Mouse (Mus musculus): Measurements from ENCODE around the gene Mpped1. TPM values are rescaled to one million over a fixed set of nuclear protein-coding genes. Genes with fewer than 3 reads are reported as not detected.
A peak's percentile ranks its signal among the peaks of the same experiment; 100 is the strongest.

Mpped1 gene
- total RNA-seq, 1 experiment from 2014 or later = not detected

DNA sequence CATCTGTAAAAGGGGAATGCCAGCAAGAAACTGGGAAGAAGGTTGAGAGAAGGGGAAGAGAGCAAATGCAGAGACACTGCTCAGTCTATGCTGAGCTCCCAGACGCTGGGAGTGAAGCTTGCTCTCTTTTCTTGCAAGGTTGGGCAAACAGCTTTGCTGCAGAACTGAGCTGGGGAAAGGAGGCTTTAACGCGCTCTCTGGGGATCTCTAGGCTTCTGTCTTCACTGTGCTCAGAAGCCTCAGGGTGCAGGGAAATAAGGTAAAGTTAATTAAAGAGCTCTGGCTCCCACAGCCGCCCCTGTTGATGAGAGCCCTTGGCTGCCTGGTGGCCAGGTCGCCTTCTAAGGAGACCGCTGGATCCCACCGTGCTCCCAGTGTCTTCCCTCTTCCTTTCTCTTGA, 17.7 kb downstream of the Mpped1 start:
- no peak for DNase-seq

DNA sequence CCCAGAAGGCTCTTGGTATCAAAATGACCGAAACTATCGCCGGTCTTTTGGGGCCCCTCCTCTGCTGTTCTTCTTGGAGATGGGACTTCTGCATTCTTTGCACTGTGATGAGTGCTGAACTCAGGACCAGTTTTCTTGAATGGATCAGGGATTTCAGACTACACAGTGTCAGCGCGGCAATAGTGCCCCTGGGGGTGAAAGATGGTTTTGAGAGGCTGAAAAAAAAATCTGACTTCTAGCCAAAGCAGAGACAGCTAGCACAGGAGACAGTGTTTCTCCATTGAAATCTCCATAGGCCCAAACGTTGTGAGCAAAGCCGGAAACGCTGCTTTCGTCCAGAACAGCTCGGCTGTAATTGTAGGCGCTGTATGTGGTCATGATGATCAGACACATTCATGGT, 19.7 kb downstream of the Mpped1 start:
- no peak for DNase-seq

DNA sequence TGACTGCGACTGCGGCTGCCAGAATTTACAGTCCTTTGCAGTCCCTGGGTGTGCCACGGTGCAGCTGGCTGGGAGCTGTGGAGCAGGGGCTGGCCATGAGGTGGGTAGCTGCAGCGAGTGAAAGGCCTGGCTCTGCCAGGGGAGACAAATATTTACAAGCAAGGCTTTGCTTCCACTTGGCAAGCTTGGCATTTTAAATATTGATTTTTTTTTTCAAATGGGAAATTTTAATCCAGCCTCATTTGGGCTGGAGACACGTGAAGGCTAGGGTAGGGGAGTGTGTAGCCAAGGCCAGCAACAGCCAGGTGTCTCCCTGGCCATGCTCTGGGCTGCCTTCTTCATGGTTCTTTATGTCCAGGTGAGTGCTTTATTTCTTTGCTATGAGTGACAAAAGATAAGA, 21.7 kb downstream of the Mpped1 start:
- DNase-seq = no peak

DNA sequence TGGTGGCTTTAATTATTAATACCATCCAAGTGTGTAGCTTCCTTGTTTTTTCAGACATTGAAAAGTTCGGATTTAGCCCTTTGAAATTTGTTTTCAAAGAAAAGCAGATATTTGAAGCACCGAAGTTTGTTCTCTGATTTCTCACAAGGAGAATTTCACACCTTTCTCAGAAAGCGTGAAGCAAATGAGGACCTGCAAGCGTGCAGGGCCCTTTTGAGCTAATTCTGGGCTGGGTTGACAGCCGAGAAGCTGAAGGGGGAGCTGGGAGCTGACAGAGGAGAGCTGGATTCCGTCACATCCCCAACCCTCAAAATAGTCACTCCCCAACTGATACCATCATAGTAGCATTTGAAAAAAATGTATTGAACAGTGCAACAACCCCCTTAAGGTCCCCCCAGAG, 34.8 kb downstream of the Mpped1 start:
- no peak for DNase-seq

DNA sequence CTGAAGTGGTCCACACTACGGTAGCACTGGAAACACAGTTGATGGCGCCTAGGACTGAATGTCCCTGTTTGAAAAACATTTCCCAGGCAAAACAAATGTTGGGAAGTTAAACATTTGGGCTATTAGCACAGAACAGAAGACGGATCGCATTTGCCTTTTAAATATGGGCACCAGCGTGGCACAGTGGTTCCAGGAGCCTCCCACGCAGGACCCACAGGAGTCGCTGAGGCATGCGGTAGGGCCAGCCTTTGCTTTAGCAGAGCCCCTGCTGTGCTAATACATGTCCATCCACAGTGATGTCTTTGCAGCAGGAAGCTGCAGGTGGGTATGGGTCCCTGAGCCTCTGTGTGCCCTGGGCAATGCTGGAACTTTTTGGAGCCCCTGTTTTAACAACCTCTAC, 48.7 kb downstream of the Mpped1 start:
- no peak for DNase-seq

DNA sequence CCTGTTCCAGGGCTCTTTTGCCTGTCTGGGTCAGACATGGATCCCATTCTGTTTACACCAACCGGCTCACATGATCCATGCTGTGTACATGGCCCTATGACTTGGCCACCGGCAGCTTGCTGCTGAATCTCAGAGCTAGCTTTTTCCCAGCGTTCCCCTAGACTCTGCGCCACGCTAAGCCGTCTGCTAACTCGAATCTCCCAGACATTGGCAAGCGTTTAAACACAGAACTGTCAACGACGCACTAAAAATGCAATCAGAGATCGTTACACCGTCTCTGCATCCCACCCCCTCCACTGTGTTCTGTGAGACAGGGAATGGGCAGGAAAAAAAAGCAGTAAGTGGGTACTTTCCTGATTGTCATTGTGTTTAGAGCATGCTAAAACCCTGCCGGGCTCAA, 50.0 kb downstream of the Mpped1 start:
- DNase-seq = no peak

DNA sequence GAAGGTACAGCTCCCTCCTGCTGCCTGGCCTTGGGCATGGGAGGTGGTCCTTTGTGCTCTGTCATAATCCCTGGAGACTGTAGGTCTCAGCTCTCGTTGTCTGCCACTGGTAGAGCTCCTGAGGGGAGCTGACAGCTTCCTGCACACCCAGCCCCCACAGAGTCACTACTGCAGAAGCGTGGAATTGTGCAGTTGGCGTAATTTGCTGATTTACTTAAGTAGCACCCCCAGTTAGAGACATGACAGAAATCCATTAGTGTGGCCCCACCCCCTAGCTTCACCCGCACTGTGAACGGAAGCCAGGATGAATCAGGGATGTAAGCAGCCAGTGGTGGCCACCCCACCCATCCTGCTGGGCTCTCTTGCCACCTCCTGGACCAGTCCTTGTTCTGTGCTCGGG, 53.0 kb downstream of the Mpped1 start:
- no peak for DNase-seq

DNA sequence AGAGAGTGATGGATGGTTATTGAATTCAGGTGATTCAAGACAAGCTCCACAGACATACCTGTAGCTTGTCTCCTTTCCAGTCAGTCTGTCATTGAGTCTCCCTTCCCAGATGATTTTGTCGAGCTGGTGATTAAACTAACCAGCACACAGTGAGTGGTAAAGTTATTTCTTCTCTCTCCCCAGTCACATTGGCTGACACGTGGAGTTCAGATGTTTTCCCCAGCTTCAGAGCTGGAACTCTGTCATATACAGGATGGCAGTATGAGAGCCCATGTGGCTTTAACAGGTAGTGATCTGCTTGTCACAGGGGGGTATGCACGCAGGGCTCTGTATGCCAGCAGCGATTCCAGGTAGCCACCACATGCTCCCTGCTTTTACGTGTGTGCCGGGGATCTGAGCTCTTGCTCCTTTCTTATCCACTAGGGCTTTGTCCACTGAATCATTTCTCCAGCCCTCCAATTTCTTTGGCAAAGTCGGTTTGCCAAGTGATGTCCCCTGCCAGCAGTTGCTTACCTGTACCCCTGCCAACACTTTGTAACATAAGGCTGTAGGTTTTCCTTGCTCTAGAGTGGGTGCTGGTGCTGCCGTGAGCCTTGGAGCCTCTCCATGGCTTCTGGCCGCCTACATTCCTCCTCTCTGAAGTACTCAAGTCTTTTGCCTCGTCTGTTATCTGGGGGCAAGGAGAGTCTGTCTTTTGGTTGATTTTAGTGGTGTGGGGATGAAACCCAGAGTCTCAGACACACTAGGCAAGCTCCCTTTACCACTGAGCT, 61.9 kb downstream of the Mpped1 start:
- no peak for DNase-seq

DNA sequence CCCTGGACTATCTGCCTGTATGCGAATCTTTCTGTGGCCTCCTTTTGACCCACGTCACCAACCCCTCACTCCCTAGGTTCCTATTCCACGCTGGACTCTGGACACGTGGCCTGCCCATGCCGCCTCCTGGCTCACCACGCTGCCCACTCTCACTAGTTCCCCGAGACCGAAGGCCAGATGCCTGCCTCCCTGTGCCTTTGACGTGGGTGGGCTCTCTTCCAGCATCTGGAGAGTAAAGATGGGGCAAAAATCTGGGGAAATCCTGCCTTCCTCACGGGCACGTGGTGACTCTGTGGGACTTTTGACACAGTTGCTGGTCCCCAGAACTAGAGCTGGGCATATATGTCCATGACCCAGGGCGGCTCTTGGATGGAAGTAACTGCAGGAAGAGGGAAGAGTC, 63.2 kb downstream of the Mpped1 start:
- DNase-seq = no peak

DNA sequence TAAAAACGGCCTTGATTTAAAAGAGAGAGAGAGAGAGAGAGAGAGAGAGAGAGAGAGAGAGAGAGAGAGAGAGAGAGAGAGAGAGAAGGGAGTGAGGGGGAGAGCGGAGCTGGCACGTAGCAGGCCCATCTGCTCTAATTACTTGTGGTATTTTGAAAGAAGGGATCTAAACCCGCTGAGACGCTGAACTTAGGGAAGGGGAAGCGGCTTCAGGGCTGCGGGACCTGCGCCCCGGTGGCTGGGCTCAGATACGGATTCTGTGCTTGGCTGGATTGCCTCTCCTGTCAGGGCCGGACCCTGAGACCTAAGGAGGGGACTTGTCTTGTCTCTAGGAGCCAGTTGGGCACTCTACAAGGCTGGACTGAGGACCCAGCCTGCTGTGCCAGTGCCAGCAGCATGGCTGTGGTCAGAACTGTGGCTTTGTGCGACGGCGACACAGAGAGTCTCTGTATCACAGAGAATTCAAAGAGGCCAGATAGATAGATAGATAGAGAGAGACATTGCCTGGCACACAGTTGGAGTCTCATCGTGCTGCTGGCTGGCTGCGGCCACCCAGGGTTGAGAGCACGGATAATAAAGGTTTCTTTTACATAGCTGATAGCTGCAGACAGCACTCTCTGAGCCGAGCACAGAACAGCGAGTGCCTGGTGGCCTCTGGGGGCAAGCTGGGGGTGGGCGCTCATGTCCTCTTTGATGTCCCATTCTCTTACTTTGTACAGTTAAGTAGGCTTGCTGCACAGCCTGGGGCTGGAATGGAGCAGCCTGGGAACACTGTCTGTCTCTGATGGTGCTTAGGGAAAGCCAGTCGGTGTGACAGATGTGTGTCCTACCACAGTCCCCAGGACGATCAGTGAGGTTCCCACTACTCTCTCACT, 63.9 kb downstream of the Mpped1 start:
- DNase-seq = no peak

DNA sequence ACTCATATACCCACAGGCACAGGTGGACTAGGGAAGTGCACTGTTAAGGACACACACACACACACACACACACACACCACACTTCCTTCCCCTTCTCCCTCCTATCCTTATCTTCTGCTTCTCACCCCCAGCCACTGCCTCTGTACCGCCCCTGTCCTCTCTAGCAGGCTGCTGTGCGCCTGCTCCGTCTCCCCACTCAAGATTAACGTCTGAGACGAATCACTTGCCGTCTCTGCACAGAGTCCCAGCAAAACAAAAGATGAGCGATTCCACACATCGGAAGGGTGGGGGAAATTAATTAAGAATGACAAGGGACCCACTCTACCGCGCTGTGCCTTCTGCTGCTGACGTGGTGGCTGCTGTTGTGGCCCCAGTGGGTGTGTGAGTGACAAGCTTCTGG, 66.5 kb downstream of the Mpped1 start:
- DNase-seq = no peak

DNA sequence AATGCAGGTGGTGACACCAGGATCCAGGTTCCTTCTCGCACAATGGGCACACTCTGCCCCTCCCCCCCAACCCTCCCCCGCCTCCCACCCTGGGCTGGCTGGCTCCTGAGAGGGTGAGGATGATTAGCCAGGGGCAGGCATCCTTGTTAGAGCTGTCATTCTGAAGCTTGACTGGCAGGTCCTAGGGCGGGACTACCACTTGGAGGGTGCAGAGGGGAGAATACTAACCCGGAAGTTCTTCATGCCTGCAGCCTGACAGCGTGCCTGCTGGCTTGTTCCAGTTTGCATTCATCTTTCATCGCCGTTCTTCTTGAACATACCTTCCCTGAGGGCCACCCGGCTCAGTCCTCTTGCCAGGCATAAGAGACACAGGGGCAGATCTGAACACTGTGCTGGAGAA, 67.3 kb downstream of the Mpped1 start:
- no peak for DNase-seq

DNA sequence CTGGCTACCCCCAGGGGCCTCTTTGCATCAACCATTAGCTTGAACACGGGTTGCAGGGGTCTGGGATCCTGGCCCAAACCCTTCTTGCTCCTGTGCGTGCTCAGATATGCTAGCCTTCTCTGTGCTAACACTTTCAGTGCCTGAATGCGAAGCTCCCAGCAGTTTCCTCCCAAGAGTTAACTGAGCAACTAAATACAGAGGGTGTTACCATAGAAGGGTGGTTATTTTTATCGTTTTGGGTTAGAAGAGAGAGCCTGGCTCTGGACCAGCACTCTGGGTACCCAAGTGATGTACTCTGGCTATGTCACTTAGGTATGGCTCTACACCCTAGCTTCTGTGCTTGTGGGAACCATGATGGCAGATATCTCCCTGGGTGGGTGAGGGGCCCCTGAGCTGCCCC, 68.2 kb downstream of the Mpped1 start:
- no peak for DNase-seq

DNA sequence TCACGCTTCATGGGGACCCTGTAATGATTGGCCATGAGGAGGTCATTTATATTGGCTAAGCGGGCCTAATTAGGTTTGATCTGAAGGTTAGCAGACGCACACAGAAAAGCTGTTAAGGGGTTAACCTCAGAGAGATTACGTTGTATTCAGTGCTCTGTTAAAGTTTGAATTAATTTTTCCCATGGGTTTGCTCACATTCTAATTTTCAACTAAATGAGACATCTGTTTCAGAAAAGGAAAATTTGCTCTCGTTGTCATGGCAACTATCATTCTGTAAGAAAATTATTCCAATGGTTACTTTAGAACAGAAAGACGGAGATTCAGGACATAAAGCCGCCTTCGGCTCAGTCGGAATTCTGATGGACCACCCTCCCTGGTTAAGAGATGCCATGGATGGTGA, 68.9 kb downstream of the Mpped1 start:
- no peak for DNase-seq

DNA sequence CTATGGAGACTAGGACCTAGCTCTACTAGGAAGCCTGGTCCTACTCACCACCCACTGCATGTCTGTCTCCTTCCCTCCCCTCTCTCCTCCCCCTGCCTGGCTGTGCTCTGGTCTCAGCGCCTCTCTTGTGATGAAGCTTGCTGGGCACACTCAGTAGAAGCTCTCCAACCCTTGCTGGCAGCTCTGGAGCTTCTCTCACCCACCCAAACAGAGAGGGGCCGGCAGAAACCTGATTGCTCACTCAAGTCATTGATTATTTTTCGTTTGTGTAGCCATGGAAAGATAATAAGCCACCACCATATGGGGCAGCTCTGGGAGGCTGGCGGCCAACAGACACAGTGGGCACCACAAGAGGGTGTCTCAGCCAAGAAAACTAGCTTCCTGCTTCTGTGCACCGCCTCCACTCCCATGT, 74.1 kb downstream of the Mpped1 start:
- DNase-seq = no peak

DNA sequence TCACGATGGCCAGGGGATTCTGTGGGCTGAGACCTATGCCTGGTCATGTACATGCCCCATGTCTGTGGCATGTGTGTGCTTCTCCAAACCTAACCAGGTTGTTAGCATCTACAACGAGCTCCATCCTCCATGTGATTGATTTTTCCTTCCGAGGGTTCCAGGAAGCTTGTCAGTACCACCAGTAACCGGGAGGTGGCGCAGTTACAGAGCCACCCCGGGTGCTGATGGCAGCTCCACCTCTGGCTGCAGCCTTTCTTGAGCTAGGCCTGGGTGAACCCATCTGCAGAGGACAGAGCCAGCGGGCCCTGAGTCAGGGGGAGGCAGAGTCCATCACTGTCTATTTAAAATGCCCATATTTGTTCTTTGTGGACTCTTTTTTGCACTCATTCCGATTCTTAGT, 77.9 kb downstream of the Mpped1 start:
- peak; percentile 71 for DNase-seq

DNA sequence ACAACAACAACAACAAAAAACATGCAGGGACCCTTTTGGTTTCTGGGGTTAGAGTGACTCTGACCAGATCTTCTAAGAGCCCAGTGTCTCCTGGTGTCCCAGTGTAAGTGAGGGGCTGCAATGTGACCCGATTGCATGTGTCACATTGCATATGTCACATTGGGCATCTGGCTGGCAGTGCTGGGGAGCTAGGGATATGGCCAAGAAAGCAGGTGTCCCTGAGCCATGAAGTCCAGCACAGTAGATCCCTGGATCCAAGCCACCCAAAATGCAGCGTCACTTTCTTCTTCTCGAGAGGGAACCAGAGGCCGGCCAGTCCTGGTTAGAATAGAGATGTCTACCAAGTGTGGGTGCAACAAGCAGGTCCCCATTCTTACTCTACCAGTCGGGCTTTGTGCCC, 86.4 kb downstream of the Mpped1 start:
- DNase-seq = no peak

DNA sequence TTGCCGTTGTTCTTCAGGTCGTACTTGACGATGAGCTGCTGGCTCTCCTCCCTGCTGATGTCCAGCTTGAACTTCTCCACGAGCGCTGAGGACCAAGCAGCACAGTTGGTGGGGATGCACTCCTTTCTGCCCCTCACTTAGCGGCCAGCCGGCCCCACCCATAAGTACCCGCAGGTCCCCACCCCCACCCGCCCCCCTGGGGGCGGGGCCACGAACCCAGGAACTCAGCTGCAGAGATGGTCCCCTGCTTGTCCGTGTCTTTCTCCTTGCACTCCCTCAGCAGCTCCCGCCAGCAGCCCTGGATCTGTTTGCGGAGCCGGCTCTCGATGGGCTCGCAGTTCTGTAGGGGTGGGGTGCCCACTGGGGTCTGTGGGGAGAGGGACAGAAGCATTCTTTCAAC, 91.7 kb downstream of the Mpped1 start:
- no peak for DNase-seq

DNA sequence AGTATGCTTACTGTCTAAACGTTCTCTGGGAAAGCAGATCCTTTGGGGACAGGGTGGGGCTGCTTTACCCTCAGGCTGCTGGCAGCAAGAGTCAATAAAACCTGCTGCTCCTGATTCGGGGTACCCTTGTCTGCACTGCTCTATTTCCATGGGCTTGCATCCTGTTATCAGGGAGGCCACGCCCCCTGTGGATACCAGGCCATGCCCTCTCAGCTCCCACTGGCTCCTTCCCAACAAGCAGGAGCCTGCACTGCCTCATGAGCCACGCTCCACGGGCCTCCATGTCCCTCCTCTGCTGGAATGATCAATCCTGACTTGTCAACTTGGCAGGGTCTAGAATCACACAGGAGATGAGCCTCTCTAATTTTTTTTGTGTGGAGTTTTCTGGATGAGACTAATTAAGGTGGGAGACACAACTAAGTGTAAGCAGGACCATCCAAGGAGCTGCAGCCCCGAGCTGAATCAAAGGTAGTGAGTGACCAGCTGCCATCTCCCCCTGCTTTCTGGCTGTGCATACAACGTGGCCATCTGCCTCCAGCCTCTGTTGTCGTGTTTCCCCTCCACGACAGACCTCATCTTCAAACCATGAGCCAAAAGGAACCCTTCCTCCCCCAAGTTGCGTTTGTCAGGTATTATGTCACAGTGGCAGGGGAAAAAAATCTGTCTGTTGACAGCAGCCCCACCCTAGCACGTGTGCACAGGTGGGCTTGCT, 98.0 kb downstream of the Mpped1 start:
- no peak for DNase-seq

DNA sequence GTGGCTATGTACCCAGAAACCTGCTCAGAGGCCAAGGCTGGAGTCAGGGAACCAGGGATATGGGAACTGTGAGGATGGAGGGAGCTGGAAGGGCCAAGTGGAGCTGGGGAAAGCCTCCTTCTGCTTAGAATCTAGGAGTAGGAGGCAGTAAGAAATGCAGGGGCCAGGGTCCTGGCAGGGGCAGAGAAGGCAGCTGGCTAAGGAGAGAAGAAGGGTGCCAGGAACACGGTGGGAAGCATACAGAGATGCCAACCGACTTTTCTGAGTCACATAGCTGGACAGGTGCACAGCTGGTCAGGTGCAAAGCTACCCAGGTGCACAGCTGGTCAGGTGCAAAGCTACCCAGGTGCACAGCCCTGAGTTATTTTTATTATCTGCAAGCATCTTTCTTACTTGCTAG, 98.6 kb downstream of the Mpped1 start:
- DNase-seq = no peak

DNA sequence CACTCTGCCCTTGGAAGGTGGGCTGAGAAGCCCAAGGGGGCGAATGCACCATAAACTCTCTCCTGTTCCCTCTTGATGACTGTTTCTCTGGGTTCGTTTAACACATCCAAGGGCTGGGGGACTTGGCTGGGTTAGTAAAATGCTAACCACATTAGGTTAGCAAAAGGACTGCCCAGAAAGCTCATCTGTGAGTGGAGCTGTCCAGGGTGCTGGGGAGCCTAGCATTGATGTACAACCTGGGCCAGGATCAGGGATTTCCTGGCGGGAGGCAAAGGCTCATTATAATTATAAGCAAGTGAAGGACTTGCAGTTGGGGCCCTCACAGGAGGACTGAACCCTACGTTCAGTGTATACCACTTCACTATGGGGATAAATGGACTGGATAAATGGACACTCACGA, 100.6 kb downstream of the Mpped1 start:
- DNase-seq = peak; percentile 59

DNA sequence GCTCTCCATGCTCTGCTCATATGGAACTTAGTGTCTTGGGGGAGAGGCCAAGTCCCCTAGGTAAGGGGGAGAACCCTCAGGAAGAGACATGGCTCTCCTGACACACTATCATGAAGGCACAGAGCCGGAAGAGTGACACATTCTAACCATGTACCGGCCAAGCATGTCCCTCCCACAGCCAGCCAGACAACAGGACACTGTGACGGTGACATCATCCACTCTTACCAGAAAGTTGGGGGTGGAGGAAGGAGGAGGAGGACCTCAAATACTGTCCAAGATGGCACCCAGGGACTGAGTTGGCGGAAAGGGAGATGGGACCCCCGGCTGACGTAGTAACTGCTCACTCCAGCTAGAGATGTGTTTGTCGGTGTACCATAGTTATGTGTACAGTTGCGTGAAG, 104.6 kb downstream of the Mpped1 start:
- no peak for DNase-seq

DNA sequence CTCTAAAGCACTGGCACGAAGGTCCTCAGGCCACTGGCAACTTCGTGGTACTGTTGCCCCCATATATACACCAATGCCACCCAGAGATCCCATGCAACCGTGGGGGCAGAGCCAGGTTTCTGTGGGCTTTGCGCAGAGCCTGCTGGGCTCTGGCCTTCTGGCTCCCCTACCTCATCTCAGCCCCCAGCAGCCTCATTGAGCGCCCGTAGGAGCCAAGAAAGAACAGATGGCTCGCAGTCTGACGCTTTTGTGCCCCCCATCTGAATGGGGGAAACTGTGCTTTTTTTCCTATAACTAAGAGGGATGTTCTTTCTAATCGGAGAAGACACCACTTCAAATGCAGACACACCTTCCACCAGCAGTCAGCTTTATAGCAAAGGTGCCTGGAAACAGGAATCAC, 105.0 kb downstream of the Mpped1 start:
- DNase-seq = no peak
